Comparison of ENCODE assay signal across 8 mouse cellular contexts in the genomic region with DNA sequence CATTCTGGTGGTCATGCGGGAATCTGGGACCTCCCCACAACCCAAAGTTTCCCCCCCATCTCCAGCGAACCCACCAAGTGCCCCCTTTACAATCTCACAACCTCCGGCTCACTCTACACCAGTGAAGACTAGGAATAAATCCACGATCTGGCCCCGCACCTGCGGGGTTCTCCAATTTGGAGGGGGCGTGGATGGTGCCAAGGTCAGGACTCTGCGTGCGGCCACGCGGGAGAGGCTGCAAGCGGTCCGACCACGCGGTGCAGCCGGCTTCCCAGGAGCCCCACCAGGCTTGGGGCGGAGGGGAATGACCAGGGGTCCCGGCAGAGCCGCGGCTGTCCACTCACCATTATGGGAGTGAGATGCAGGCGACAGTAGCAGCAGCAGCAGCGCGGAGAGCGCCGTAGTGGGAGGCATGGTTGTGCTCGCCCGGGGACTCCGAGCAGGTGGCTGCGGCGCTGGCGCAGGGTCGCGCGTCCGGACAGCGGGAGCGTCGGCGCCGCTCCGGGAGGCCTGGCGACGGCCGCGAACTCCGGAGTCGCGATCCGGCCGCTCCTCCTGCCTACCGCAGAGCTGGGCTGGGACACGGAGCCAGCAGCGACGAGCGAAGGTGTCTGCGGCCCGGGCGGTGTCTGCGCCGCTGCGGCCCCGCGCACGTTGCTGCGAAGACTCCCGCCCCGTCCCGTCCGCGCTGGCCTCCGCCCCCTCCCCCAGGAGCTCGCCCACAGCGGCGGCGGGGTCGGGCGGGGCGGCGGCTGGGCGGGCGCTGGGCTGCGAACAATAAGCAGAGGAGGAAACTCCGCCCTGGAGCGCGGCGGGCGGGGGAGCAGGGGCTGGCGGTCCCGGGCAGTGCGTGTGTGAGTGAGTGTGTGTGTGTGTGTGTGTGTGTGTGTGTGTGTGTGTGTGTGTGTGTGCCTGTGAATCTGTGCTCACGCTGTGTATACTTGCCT. TPM values are rescaled to one million over a fixed set of nuclear protein-coding genes. Genes with fewer than 3 reads are reported as not detected.
DNase-seq lines count a peak whose midpoint lies in the region; ATAC-seq and TF ChIP-seq lines count a peak whose summit lies in the region.

A gene (minus strand): TSS at position 747 of the 947 bp plus-strand sequence.

- peak within 1 kb of the TSS; percentile 66 for H3K9ac ChIP-seq in embryonic facial prominence, embryonic 14.5 days (ENCODE audit: low read depth, low read length)
- peak within 1 kb of the TSS; percentile 76 for H3K9ac ChIP-seq in heart, embryonic 14.5 days (ENCODE audit: low read length)
- H3K9ac ChIP-seq in kidney, postnatal 0 days (ENCODE audit: low read depth, low read length): peak within 1 kb of the TSS; percentile 70
- H3K9ac ChIP-seq in liver, embryonic 14.5 days (replicated peaks): peak within 1 kb of the TSS; percentile 72
- H3K9ac ChIP-seq in neural tube, embryonic 11.5 days (ENCODE audit: low read length): peak within 1 kb of the TSS; percentile 78
- H3K9ac ChIP-seq in stomach, embryonic 15.5 days: peak within 1 kb of the TSS; percentile 45

- TF ChIP-seq EP300 in liver, embryonic 14.5 days (IDR thresholded peaks at IDR 0.05; ENCODE audit: low read depth): no peak

- TF ChIP-seq CTCF in kidney, postnatal 0 days (IDR thresholded peaks at IDR 0.05; ENCODE audit: low read depth): no peak
- no peak for TF ChIP-seq CTCF in liver, embryonic 14.5 days (IDR thresholded peaks at IDR 0.05; ENCODE audit: low read depth)

- DNase-seq in left cerebral cortex, adult 18-20 months (ENCODE audit: low spot score in 2 of 2): peak; percentile 52 to 62
- no peak for DNase-seq in left cerebral cortex, adult 11 months (ENCODE audit: low spot score)
- DNase-seq in embryonic facial prominence, embryonic 14.5 days (ENCODE audit: low spot score): peak; percentile 87
- DNase-seq in kidney, postnatal 0 days (ENCODE audit: low spot score): peak; percentile 73
- peak; percentile 46 to 61 (median 59) for DNase-seq in liver, embryonic 14.5 days (ENCODE audit: low read depth in 3 of 3, low spot score in 3 of 3)
- DNase-seq in neural tube, embryonic 11.5 days (ENCODE audit: low spot score): peak; percentile 90

- H3K4me3 ChIP-seq in embryonic facial prominence, embryonic 14.5 days (ENCODE audit: low read depth, low read length): peak within 1 kb of the TSS; percentile 64
- H3K4me3 ChIP-seq in heart, embryonic 14.5 days (ENCODE audit: control insufficient read depth in 1 of 2, insufficient read depth in 1 of 2, low read depth in 1 of 2, low read length in 2 of 2): peak within 1 kb of the TSS; percentile 61 to 90
- peak within 1 kb of the TSS; percentile 48 for H3K4me3 ChIP-seq in kidney, postnatal 0 days (replicated peaks; ENCODE audit: low read depth, low read length)
- peak within 1 kb of the TSS; percentile 65 to 77 for H3K4me3 ChIP-seq in liver, embryonic 14.5 days (ENCODE audit: insufficient read depth in 1 of 2, low read depth in 2 of 2, low read length in 2 of 2)
- peak within 1 kb of the TSS; percentile 64 for H3K4me3 ChIP-seq in neural tube, embryonic 11.5 days (ENCODE audit: low read depth, low read length)
- H3K4me3 ChIP-seq in stomach, embryonic 15.5 days (replicated peaks): peak within 1 kb of the TSS; percentile 62

- peak; percentile 90 for ATAC-seq in embryonic facial prominence, embryonic 14.5 days (ENCODE audit: low read depth)
- peak; percentile 88 for ATAC-seq in heart, embryonic 14.5 days (ENCODE audit: insufficient number of reproducible peaks, insufficient read depth, low FRiP score, low read depth)
- peak; percentile 75 for ATAC-seq in kidney, postnatal 0 days (replicated peaks; ENCODE audit: low FRiP score, low read depth)
- ATAC-seq in liver, embryonic 14.5 days (ENCODE audit: insufficient read depth): peak; percentile 88
- peak; percentile 88 for ATAC-seq in neural tube, embryonic 11.5 days (ENCODE audit: insufficient read depth, low FRiP score, low TSS enrichment)
- ATAC-seq in stomach, embryonic 15.5 days (ENCODE audit: insufficient read depth, low FRiP score, low read depth): peak; percentile 87

- no peak within 1 kb of the TSS for H3K27ac ChIP-seq in embryonic facial prominence, embryonic 14.5 days (replicated peaks; ENCODE audit: low read depth, low read length)
- H3K27ac ChIP-seq in heart, embryonic 14.5 days (replicated peaks in 1 of 2; ENCODE audit: control insufficient read depth in 1 of 2, insufficient read depth in 1 of 2, low read depth in 2 of 2, low read length in 2 of 2): peak within 1 kb of the TSS; percentile 59 to 67
- peak within 1 kb of the TSS; percentile 57 for H3K27ac ChIP-seq in kidney, postnatal 0 days
- H3K27ac ChIP-seq in liver, embryonic 14.5 days: no peak within 1 kb of the TSS
- H3K27ac ChIP-seq in neural tube, embryonic 11.5 days (ENCODE audit: low read depth, low read length): no peak within 1 kb of the TSS
- H3K27ac ChIP-seq in stomach, embryonic 15.5 days: no peak within 1 kb of the TSS

- 0 out of 2 replicates have a peak, but pooled peaks cover 6% of the 10 kb centered on the region for H3K4me1 ChIP-seq in embryonic facial prominence, embryonic 14.5 days (ENCODE audit: control insufficient read depth, insufficient read depth, low read length)
- H3K4me1 ChIP-seq in heart, embryonic 14.5 days (ENCODE audit: control insufficient read depth in 2 of 2, insufficient read depth in 2 of 2, low read length in 2 of 2): peaks cover 7 to 18% of the 10 kb centered on the region in 2 experiments; a peak in 2 of 4 replicates
- peaks cover 17% of the 10 kb centered on the region for H3K4me1 ChIP-seq in kidney, postnatal 0 days (replicated peaks; ENCODE audit: insufficient read depth, low read length)
- peaks cover 10 to 41% of the 10 kb centered on the region in 2 experiments for H3K4me1 ChIP-seq in liver, embryonic 14.5 days (replicated peaks; ENCODE audit: control insufficient read depth in 2 of 2, insufficient read depth in 2 of 2, low read length in 1 of 2)
- peaks cover 11% of the 10 kb centered on the region; the same call in 1 of the 2 replicates for H3K4me1 ChIP-seq in neural tube, embryonic 11.5 days (ENCODE audit: control insufficient read depth, insufficient read depth, low read length)
- peaks cover 13% of the 10 kb centered on the region for H3K4me1 ChIP-seq in stomach, embryonic 15.5 days

- H3K27me3 ChIP-seq in embryonic facial prominence, embryonic 14.5 days (replicated peaks; ENCODE audit: control insufficient read depth, insufficient read depth, low read length): peaks cover 71% of the 10 kb centered on the region
- no peaks in the 10 kb centered on the region for H3K27me3 ChIP-seq in heart, embryonic 14.5 days (ENCODE audit: control insufficient read depth, insufficient read depth, low read length)
- H3K27me3 ChIP-seq in kidney, postnatal 0 days (ENCODE audit: insufficient read depth, low read length): peaks cover 18% of the 10 kb centered on the region
- peaks cover 4% of the 10 kb centered on the region; the same call in 1 of the 2 replicates for H3K27me3 ChIP-seq in liver, embryonic 14.5 days (ENCODE audit: control insufficient read depth, insufficient read depth, low read length)
- H3K27me3 ChIP-seq in neural tube, embryonic 11.5 days (ENCODE audit: control insufficient read depth, insufficient read depth, low read length): peaks cover 9% of the 10 kb centered on the region; the same call in 1 of the 2 replicates
- H3K27me3 ChIP-seq in stomach, embryonic 15.5 days (replicated peaks): peaks cover 27% of the 10 kb centered on the region; the same call in 1 of the 2 replicates

- H3K36me3 ChIP-seq in embryonic facial prominence, embryonic 14.5 days (ENCODE audit: control insufficient read depth, insufficient read depth, low read length): no peaks in the 10 kb centered on the region
- H3K36me3 ChIP-seq in heart, embryonic 14.5 days (ENCODE audit: control insufficient read depth, insufficient read depth, low read length): no peaks in the 10 kb centered on the region
- no peaks in the 10 kb centered on the region for H3K36me3 ChIP-seq in kidney, postnatal 0 days (ENCODE audit: insufficient read depth, low read length)
- H3K36me3 ChIP-seq in liver, embryonic 14.5 days (replicated peaks; ENCODE audit: control insufficient read depth, insufficient read depth, low read depth): no peaks in the 10 kb centered on the region
- no peaks in the 10 kb centered on the region for H3K36me3 ChIP-seq in neural tube, embryonic 11.5 days (ENCODE audit: control insufficient read depth, insufficient read depth, low read length)
- no peaks in the 10 kb centered on the region for H3K36me3 ChIP-seq in stomach, embryonic 15.5 days

- H3K4me2 ChIP-seq in embryonic facial prominence, embryonic 14.5 days (ENCODE audit: low read depth, low read length): peak within 1 kb of the TSS; percentile 90
- peak within 1 kb of the TSS; percentile 89 for H3K4me2 ChIP-seq in heart, embryonic 14.5 days (ENCODE audit: low read length)
- peak within 1 kb of the TSS; percentile 90 for H3K4me2 ChIP-seq in kidney, postnatal 0 days (ENCODE audit: low read length)
- H3K4me2 ChIP-seq in liver, embryonic 14.5 days (ENCODE audit: low read depth): peak within 1 kb of the TSS; percentile 98
- H3K4me2 ChIP-seq in neural tube, embryonic 11.5 days (ENCODE audit: low read depth): peak within 1 kb of the TSS; percentile 91
- H3K4me2 ChIP-seq in stomach, embryonic 15.5 days: peak within 1 kb of the TSS; percentile 83

- WGBS in embryonic facial prominence, embryonic 14.5 days: under 1% methylated on average over 26 of the region's 91 CpGs
- WGBS in heart, embryonic 14.5 days: 1% methylated on average over 38 of the region's 91 CpGs
- under 1% methylated on average over 84 of the region's 91 CpGs for WGBS in kidney, postnatal 0 days
- under 1% methylated on average over 84 of the region's 91 CpGs for WGBS in liver, embryonic 14.5 days (ENCODE audit: insufficient replicate concordance)
- WGBS in neural tube, embryonic 11.5 days: under 1% methylated on average over 72 of the region's 91 CpGs
- under 1% methylated on average over 74 of the region's 91 CpGs for WGBS in stomach, embryonic 15.5 days

- no peaks in the 10 kb centered on the region for H3K9me3 ChIP-seq in embryonic facial prominence, embryonic 14.5 days (ENCODE audit: control insufficient read depth, low read length)
- H3K9me3 ChIP-seq in heart, embryonic 14.5 days (ENCODE audit: control insufficient read depth, low read length): no peaks in the 10 kb centered on the region
- H3K9me3 ChIP-seq in kidney, postnatal 0 days (replicated peaks; ENCODE audit: low read length): no peaks in the 10 kb centered on the region
- H3K9me3 ChIP-seq in liver, embryonic 14.5 days (ENCODE audit: control insufficient read depth, low read length): no peaks in the 10 kb centered on the region
- no peaks in the 10 kb centered on the region for H3K9me3 ChIP-seq in neural tube, embryonic 11.5 days (ENCODE audit: control insufficient read depth, low read length)
- H3K9me3 ChIP-seq in stomach, embryonic 15.5 days: no peaks in the 10 kb centered on the region

RNA-seq across cellular contexts. Expression of the gene that starts here (rescaled TPM):
- 10 to 100 TPM; 20.3 to 22.7 TPM for total RNA-seq in left cerebral cortex, adult 18-20 months (2021)
- 6.2 and 7.6 TPM in 2 replicates for polyA plus RNA-seq in embryonic facial prominence, embryonic 14.5 days (2014; fragmentation: Nextera tagmentation; extraction: Ambion mirVana)
- 14.6 and 16.3 TPM in 2 replicates for polyA plus RNA-seq in heart, embryonic 14.5 days (2014; fragmentation: Nextera tagmentation; extraction: Ambion mirVana)
- 83.3 and 85.5 TPM in 2 replicates for polyA plus RNA-seq in kidney, postnatal 0 days (2015; fragmentation: Nextera tagmentation; extraction: Ambion mirVana)
- polyA plus RNA-seq in liver, embryonic 14.5 days (2012; rRNA removed): 8.1 and 8.2 TPM in 2 replicates
- polyA plus RNA-seq in liver, embryonic 14.5 days (2014; fragmentation: Nextera tagmentation; extraction: Ambion mirVana): 5.0 and 6.0 TPM in 2 replicates
- polyA plus RNA-seq in neural tube, embryonic 11.5 days (2014; fragmentation: Nextera tagmentation; extraction: Ambion mirVana): 10.8 and 11.0 TPM in 2 replicates
- 26.9 and 27.1 TPM in 2 replicates for polyA plus RNA-seq in stomach, embryonic 15.5 days (2015; fragmentation: Nextera tagmentation; extraction: Ambion mirVana)

Comparison
In these comparisons a context has a peak if more than half of its experiments do, and no peak if none do; other contexts are left out.
1. H3K27ac ChIP-seq: peak in heart, embryonic 14.5 days (2 of 2) and kidney, postnatal 0 days (single experiment); none in embryonic facial prominence, embryonic 14.5 days (single experiment), liver, embryonic 14.5 days (single experiment), neural tube, embryonic 11.5 days (single experiment) and stomach, embryonic 15.5 days (single experiment).
2. Peak in every context shown above with its lines, with median percentiles within 50 percentile points of each other: ATAC-seq, H3K4me2 ChIP-seq, H3K4me3 ChIP-seq and H3K9ac ChIP-seq.